Mouse (Mus musculus) forelimb bud, embryonic 11.5 days (tissue): ENCODE measurements around the gene Rock2.
A peak's percentile ranks its signal among the peaks of the same experiment; 100 is the strongest.

Experiments
- DNase-seq: peaks from one replicate; pipeline ENCODE4 v3.0.0-alpha.2; 2012; ENCODE audit warnings: low read depth, low spot score

Gene Rock2

GRCm38 (mm10) chr12:16894396-16895220 lies at the start of gene Rock2:
TSS of gene Rock2 (plus strand) at chr12:16894895.
- DNase-seq = peak; percentile 74

GRCm38 (mm10) chr12:16847204-16847792 lies 47.4 kb upstream of the Rock2 start:
- DNase-seq = no peak

DNA sequence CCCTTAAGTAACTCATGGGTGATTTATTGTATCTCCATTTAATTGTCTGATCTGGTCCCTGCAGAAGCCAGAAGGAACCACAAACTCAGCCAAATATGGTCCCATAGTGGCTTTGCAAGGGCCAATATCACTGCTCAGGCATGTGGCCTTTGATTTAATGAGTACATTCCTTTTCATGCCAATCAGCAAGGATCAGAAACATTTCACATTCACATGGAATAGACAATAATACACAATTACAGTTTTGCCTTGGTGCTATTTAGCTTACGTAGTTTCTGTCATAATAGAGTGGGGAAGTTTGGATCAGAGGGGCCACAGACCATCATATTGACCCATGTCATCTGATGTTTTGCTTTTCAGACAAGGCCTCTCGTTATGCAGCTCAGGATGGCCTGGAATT lies 46.2 kb upstream of the Rock2 start:
- DNase-seq = no peak

DNA sequence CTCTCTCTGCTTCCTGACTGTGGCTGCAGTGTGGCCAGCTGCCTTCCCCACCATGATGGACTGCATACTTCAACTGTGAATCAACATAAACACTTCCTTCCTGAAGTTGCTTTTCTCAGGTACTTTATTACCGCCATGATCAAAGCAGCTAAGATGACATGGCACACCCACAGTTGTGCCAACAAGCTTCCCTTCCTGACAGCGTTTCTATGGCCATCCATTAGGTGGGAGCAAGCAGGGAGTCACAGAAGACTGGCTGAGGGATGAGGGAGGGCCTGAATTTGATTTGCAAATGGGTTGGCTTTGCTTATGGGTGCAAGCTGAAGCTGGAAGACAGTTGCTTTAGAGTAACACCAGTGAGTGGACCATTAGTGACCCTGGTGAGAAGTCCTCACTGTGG lies 44.9 kb upstream of the Rock2 start:
- no peak for DNase-seq

GRCm38 (mm10) chr12:16850431-16851375 lies 44.0 kb upstream of the Rock2 start:
- no peak for DNase-seq

DNA sequence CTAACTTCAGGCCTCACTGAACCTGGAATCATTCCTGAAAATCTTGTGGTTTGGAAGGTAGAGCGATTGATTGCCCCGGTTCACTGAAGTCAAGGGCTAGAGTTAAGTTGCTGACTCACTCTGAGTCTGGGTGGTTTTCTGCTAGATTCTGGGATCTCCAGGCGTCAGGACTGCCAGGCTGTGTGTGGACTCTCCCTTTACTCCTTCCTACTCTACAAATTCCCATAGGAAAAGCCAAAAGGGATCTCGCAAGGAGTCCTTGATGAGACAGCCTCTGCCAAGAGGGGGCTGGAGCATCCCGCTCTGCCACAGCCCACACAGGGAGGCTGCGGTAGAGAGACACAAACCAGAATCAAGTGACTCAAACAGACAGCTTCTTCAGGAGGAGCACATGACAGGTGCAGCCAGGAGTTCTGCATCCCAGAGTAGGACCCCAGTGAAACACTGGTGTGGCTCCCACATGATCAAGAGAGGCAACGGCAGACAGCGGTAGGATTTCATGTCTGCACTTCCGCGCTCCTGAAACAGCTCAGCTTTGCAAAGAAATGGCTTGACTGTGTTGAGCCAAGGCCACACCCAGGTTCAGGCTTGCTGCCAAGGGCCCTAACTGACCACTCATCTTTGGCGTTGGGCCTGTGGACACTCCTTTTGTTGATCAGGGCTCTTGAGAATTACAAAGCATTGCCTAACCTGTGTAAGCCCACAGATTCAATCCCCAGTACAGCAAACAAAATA lies 41.1 kb upstream of the Rock2 start:
- DNase-seq = no peak

DNA sequence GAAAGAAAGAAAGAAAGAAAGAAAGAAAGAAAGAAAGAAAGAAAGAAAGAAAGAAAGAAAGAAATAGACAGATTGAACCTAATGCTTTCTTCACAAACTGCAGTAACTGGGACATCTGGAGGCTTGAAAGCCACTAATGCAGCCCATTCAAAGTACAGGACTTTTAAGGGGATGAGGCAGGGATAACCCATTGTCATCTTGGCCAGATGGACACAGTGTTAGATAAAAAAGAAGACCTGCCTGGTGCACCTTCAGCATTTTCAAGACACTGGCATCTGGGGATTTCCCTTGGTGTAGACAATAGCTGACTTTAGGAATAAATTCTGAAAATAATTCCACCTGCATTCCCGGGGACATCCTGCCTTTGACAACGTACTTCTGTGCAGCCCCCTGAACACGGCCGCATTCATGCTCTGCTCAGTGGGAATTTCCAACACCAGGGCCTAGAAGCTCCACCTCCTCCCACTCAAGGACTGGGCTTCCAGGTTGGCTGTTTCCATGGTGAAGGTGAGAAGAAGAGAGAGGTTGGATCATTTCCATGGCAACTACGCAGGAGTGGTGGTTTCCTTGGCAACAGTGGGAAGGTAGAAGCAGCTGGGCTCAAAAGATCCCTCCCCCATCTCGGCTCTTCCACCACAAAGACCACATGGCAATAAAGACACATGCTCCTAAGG lies 38.9 kb upstream of the Rock2 start:
- DNase-seq = peak; percentile 72

- DNase-seq = no peak
Measured at GRCm38 (mm10) chr12:16856306-16856679, 38.4 kb upstream of the Rock2 start.

GRCm38 (mm10) chr12:16858081-16858480 lies 36.6 kb upstream of the Rock2 start:
- DNase-seq = no peak

DNA sequence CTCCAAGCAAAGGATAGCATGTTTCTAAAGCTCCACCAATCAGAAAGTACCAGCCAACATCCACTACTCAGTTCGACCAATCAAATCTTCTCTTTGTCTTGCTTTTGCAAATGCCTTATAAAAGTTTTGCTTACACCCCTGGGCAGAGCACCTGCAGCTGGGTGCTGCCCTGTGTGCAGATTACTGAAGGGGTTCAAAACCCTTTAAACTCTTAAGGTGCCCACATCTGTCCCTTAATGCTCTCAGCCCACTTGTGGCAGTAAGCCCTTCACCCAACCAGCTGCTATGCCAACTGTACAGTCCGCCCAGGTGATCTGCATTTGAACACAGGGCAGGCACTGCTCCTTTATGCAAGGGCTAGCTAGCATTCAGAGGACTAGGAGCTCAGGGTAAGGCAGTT lies 34.9 kb upstream of the Rock2 start:
- no peak for DNase-seq

- no peak for DNase-seq
Measured at GRCm38 (mm10) chr12:16860533-16860932, 34.2 kb upstream of the Rock2 start.

GRCm38 (mm10) chr12:16860961-16861360 lies 33.7 kb upstream of the Rock2 start:
- no peak for DNase-seq

DNA sequence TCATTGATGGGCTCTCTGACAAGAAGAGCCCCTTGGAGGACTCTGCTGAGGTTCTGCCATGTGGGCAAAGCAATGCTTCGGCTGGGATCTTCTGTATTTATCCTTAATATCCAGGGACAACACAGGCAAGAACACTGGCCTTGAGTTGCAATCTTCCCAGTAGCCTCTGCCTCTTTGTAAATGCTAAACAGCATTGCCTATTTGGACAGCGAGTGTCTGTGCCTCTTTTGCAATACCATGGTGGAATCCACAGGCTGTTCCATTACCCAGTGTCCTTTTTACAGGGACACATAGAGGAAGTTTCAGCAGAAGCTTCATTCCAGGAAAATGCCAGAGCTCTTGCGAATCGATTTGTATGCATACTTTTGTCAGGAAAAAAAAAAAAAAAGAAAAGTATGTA lies 30.2 kb upstream of the Rock2 start:
- DNase-seq = no peak

GRCm38 (mm10) chr12:16865871-16866270 lies 28.8 kb upstream of the Rock2 start:
- no peak for DNase-seq

DNA sequence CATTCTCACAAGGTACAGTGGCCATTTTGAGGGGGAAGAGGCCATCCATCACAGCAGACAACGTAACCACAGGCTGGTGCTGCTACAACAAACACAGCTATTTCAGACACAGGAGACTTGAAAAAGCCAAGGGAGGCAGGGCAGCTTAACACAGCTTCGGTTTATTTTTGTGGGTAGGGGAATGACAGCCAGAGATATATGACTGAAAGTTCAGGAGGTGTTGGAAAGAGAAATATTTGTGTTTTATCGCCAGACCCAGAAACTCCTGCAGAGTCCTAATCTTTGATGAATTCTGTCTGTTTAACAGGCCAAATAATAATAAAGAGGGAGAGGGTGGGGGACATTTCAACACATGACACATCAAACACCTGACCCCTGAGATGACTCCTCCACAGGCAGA lies 28.2 kb upstream of the Rock2 start:
- DNase-seq = peak; percentile 32

DNA sequence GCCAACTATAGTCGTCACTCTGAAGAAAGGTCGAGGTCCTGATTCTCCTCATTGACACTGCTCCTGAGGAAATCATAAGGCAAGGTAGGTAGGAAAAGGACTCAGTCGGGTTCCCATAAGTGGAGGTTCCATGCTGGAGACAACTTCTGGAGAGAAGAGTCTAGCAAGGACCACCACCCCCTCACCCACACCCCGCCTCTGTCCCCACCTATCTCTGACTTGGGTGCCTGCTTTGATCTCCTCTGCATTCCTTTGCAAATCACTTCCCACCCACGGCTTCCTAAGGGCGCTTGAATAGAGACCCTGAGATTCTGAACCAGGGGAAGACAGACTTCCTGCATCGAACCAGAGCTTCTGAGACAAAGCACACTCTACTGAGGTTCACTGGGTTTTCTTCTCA lies 27.4 kb upstream of the Rock2 start:
- DNase-seq = no peak

DNA sequence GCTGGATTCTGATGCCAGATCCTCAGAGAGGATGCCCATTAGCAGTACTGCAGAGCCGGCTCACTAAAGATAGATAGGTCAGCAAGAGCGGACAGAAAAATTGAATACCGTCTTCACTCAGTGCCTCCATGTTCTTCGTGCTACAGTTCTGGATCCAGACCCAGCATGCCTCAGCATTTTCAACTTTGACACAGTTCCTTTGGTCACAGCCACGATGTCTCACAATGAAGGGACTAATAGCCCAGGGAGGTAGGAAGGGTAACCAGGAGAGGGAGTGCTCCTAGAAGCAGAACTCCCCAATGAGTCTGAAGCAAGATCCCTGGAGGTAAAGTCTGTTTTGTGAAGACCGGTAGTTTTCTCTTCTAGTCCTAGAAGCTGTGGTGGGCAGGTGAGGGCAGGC lies 26.1 kb upstream of the Rock2 start:
- DNase-seq = no peak

GRCm38 (mm10) chr12:16869091-16869778 lies 25.5 kb upstream of the Rock2 start:
- DNase-seq = no peak

- DNase-seq = peak; percentile 55
Measured at GRCm38 (mm10) chr12:16869870-16870404, 24.8 kb upstream of the Rock2 start.

- peak; percentile 67 for DNase-seq
Measured at GRCm38 (mm10) chr12:16870405-16871068, 24.2 kb upstream of the Rock2 start.
